Comparison of ENCODE assay signal across 11 mouse cellular contexts in genomic region chr3:53416036-53416506, GRCm38 (mm10). TPM values are rescaled to one million over a fixed set of nuclear protein-coding genes. Genes with fewer than 3 reads are reported as not detected.
DNase-seq lines count a peak whose midpoint lies in the region; ATAC-seq and TF ChIP-seq lines count a peak whose summit lies in the region.
"Had no signal": no experiment of that assay in that cellular context is flagged by ENCODE, and none has a peak within 500 bp of the region (broad histone marks: within the 10 kb centered on the region; RNA-seq: fewer than 3 reads in every experiment).

No protein-coding gene starts in this region.

- H3K79me3 ChIP-seq in C2C12 (ENCODE audit: low read depth), result no peaks in the 10 kb centered on the region

- no peaks in the 10 kb centered on the region for H3K79me2 ChIP-seq in C2C12 (ENCODE audit: control insufficient read depth, insufficient read depth)

- no peak overlapping the region for H3K4me2 ChIP-seq in forebrain, embryonic 12.5 days

- H3K4me1 ChIP-seq in forebrain, embryonic 12.5 days, result peaks cover 7% of the 10 kb centered on the region; the same call in 1 of the 2 replicates
- H3K4me1 ChIP-seq in forebrain, embryonic 10.5 days, result peaks cover 16% of the 10 kb centered on the region

- H3K36me3 ChIP-seq in forebrain, embryonic 12.5 days (replicated peaks), result no peaks in the 10 kb centered on the region
- H3K36me3 ChIP-seq in forebrain, embryonic 10.5 days (replicated peaks), result no peaks in the 10 kb centered on the region
- no peaks in the 10 kb centered on the region for H3K36me3 ChIP-seq in C2C12 (ENCODE audit: control insufficient read depth, insufficient read depth)

- H3ac ChIP-seq in C2C12 (ENCODE audit: control insufficient read depth, insufficient read length, low read depth), result no peak overlapping the region

- WGBS in forebrain, embryonic 12.5 days, result 55% methylated on average over 5 of the region's 5 CpGs
- WGBS in forebrain, embryonic 10.5 days, result 72% methylated on average over 5 of the region's 5 CpGs

- H3K9ac ChIP-seq in forebrain, embryonic 12.5 days, result no peak overlapping the region

- intact Hi-C loops in gastrocnemius, adult 2 months (cut with DNase I), result no loop called here

- peak; percentile 17; the same call in 1 of the 2 replicates for ATAC-seq in forebrain, embryonic 12.5 days (ENCODE audit: low FRiP score)

- no peaks in the 10 kb centered on the region; the same call in 1 of the 2 replicates for H3K27me3 ChIP-seq in forebrain, embryonic 12.5 days
- no peaks in the 10 kb centered on the region for H3K27me3 ChIP-seq in forebrain, embryonic 10.5 days (ENCODE audit: poor library complexity, severe bottlenecking)
- no peaks in the 10 kb centered on the region for H3K27me3 ChIP-seq in C2C12 (ENCODE audit: control insufficient read depth, insufficient read depth, insufficient read length)

- H3K27ac ChIP-seq in forebrain, embryonic 12.5 days, result no peak overlapping the region
- H3K27ac ChIP-seq in forebrain, embryonic 10.5 days, result no peak overlapping the region
- H3K27ac ChIP-seq in gastrocnemius, adult 2 months, result no peak overlapping the region

- no peak overlapping the region for H3K4me3 ChIP-seq in forebrain, embryonic 12.5 days (replicated peaks)
- H3K4me3 ChIP-seq in forebrain, embryonic 10.5 days, result no peak overlapping the region
- no peak overlapping the region for H3K4me3 ChIP-seq in C2C12 (ENCODE audit: insufficient read depth, poor library complexity, severe bottlenecking)
- H3K4me3 ChIP-seq in gastrocnemius, adult 2 months, result no peak overlapping the region

- DNase-seq in forebrain, embryonic 10.5 days (ENCODE audit: extremely low spot score, low spot score), result no peak
- DNase-seq in embryo, embryonic 11 days, result peak; percentile 33
- peak; percentile 26 to 29 for DNase-seq in layer of hippocampus, postnatal 36 days
- no peak for DNase-seq in gastrocnemius, adult 2 months
- no peak for DNase-seq in adrenal gland, adult 2 months
- no peak for DNase-seq in kidney, adult 11 months
- DNase-seq: gastrocnemius, postnatal 14 days; liver; thymus, adult 18-20 months had no signal

- no peaks in the 10 kb centered on the region for H3K9me3 ChIP-seq in forebrain, embryonic 12.5 days
- no peaks in the 10 kb centered on the region for H3K9me3 ChIP-seq in forebrain, embryonic 10.5 days

- TF ChIP-seq CTCF in C2C12 (IDR thresholded peaks at IDR 0.05; ENCODE audit: control insufficient read depth, insufficient read depth, insufficient read length), result no peak
- no peak for TF ChIP-seq CTCF in gastrocnemius, adult 2 months (IDR thresholded peaks at IDR 0.05)

TF ChIP-seq in C2C12, 6 proteins besides CTCF, POLR2A, EP300 and RAD21:
- no peak for TF ChIP-seq MAX (IDR thresholded peaks at IDR 0.05)
- TF ChIP-seq MYOD1 (IDR thresholded peaks at IDR 0.05; ENCODE audit: control insufficient read depth, insufficient read length, low read depth), result peak; percentile 34
- TF ChIP-seq CEBPB (IDR thresholded peaks at IDR 0.05; ENCODE audit: low read depth), result no peak
TF ChIP-seq in C2C12: peak in this region for 1.

RNA-seq across cellular contexts. Expression of gene Nhlrc3, which starts 47.1 kb away (rescaled TPM):
- polyA plus RNA-seq in forebrain, embryonic 12.5 days (2016; fragmentation: Nextera tagmentation; extraction: Ambion mirVana), result 13.3 and 13.8 TPM in 2 replicates
- 9.8 and 10.3 TPM in 2 replicates for polyA plus RNA-seq in forebrain, embryonic 10.5 days (2016; fragmentation: Nextera tagmentation; extraction: Ambion mirVana)
- polyA plus RNA-seq in C2C12 (2012; fragmentation: generic; extraction: Trizol), result 3.1 TPM
- total RNA-seq in layer of hippocampus, postnatal 36 days (2021), result 1 to 10 TPM; 7.7 to 9.9 TPM
- total RNA-seq in gastrocnemius, adult 2 months (2021), result 1 to 10 TPM; 2.1 to 2.9 TPM
- 10 to 100 TPM; 10.2 to 11.1 TPM for total RNA-seq in adrenal gland, adult 2 months (2021)
- 8.2 and 10.7 TPM in 2 replicates for polyA plus RNA-seq in adrenal gland, adult 2 months (2012; rRNA removed)

RNA-seq across cellular contexts. Expression of gene Proser1, which starts 47.4 kb away (rescaled TPM):
- 29.4 and 31.2 TPM in 2 replicates for polyA plus RNA-seq in forebrain, embryonic 12.5 days (2016; fragmentation: Nextera tagmentation; extraction: Ambion mirVana)
- polyA plus RNA-seq in forebrain, embryonic 10.5 days (2016; fragmentation: Nextera tagmentation; extraction: Ambion mirVana), result 20.3 and 22.0 TPM in 2 replicates
- 5.5 TPM for polyA plus RNA-seq in C2C12 (2012; fragmentation: generic; extraction: Trizol)
- 10 to 100 TPM; 25.2 to 28.3 TPM for total RNA-seq in layer of hippocampus, postnatal 36 days (2021)
- 1 to 10 TPM; 7.0 to 7.4 TPM for total RNA-seq in gastrocnemius, adult 2 months (2021)
- total RNA-seq in adrenal gland, adult 2 months (2021), result 10 to 100 TPM; 14.1 to 20.8 TPM
- polyA plus RNA-seq in adrenal gland, adult 2 months (2012; rRNA removed), result 50.4 and 54.1 TPM in 2 replicates

Comparison
In these comparisons a context has a peak if more than half of its experiments do, and no peak if none do; other contexts are left out.
1. DNase-seq: peak in embryo, embryonic 11 days (single experiment) and layer of hippocampus, postnatal 36 days (2 of 2); none in forebrain, embryonic 10.5 days (single experiment), gastrocnemius, adult 2 months (single experiment), adrenal gland, adult 2 months (single experiment) and kidney, adult 11 months (single experiment).